Mouse (Mus musculus) layer of hippocampus, postnatal 14 days (tissue): ENCODE measurements at regions not wholly inside any gene's neighbourhood (a gene's known extent, or its start where the extent isn't known, plus 50 kb on each side); places are given as distances from the start of the nearest gene placed in this dataset.
A peak's percentile ranks its signal among the peaks of the same experiment; 100 is the strongest.

Experiments used
- DNase-seq, 2 experiments: peaks; one replicate each; pipeline ENCODE4 v3.0.0; 2021 to 2022; ENCODE audit warnings: low spot score in 2 of 2, mixed read lengths in 1 of 2

DNA sequence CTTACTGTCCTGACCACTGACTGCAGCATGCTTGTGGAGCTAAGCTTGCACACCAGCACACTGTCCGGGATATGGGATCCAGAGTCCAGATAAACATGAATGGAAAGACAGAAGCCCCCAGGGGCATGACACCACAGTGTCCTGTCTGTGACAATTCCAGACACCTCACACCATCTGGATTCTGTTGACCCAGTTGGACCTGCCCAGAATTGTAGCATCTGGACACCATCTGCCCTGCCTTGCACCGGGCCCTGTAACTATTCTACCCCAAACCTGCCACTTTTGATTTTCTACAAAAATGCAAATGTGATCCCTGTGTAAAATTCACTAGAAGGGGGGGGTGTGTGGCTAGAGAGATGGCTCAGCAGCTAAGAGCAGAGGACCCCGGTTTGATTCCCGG lies 114.5 kb upstream of the Hs6st1 start:
- no peak for DNase-seq

- DNase-seq, result no peak
These were observed 110.5 kb upstream of the Hs6st1 start for GRCm38 (mm10) chr1:35957425-35958372.

DNA sequence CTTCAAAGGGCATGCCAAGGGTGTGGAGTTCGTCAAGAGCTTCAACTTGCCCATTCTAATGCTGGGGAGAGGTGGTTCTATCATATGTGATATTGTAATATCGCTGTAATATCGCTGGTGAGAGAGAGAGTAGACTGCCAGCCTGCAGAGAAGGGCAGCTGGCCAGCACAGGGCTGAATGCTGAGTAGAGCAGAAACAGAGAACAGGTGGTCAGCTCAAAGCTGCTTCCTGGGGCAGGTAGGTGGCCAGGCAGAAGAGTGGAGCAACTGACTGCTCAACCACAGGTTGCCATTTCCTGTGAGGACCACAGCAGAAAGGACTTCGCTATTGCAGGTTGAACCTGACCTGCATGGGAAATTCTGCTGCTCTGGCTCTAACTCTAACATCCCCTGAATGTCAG lies 108.5 kb upstream of the Hs6st1 start:
- no peak for DNase-seq

- DNase-seq, result no peak
These were observed 107.4 kb upstream of the Hs6st1 start for GRCm38 (mm10) chr1:35960844-35961243.

- DNase-seq, result no peak
These were observed 106.3 kb upstream of the Hs6st1 start for GRCm38 (mm10) chr1:35961923-35962322.

- DNase-seq, result no peak
These were observed 99.7 kb upstream of the Hs6st1 start for GRCm38 (mm10) chr1:35968489-35968888.

DNA sequence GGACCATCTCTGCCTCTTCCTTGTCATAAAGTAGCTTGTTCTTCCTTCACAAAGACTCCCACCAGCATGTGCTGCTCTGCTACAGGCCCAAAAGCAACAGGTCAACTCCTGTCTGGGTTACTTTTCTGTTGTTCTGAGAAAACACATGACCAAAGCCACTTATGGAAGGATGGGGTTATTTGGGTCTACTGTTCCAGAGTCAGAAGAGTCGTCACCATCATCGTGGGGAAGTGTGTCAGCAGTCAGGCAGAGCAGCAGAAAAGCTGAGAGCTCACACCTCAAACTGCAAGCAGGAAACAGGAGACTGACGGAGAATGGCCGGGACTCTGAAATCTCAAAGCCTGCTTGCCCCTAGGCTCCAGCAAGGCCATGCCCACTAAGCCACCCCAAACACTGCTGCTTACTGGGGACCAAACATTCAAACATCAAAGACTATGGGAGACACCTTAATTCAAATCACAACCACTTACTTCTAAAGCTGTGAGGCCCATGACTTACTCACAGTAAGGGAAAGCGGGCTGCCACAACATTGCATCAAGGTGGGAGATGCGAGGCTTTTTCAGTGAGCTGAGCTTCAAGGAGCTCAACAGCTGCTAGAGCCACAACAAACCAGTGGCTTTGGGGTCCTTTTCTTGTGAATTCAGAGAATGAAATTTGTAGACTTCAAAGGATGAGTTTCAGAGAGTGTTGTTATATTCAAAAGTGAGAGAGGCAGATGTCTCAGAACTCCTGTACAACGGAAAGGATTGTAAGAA lies 96.6 kb upstream of the Hs6st1 start:
- DNase-seq, result no peak

DNA sequence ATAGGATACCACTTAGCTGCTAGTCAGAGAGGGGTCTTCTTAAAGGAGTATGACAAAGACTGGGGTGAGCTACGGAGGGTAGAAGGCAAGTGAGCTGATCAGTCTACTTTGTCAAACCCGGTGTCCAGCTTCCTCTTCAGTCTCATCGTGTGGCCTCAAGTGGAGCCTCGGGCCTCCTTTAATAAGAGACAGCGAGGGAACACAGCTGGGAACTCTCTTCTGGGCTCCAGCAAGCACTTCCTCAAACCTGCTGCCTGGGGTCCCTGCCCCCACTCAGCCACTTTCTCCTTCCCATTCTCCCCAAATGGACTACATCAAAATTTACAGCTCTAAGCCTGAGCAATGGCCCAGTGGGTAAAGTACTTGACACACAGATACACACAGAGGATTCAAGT lies 96.0 kb upstream of the Hs6st1 start:
- no peak for DNase-seq

GRCm38 (mm10) chr1:35973386-35973785 lies 94.8 kb upstream of the Hs6st1 start:
- DNase-seq, result peak in 1 of 2 experiments; percentile 17

- DNase-seq, result no peak
These were observed 92.5 kb upstream of the Hs6st1 start for GRCm38 (mm10) chr1:35975611-35976208.

DNA sequence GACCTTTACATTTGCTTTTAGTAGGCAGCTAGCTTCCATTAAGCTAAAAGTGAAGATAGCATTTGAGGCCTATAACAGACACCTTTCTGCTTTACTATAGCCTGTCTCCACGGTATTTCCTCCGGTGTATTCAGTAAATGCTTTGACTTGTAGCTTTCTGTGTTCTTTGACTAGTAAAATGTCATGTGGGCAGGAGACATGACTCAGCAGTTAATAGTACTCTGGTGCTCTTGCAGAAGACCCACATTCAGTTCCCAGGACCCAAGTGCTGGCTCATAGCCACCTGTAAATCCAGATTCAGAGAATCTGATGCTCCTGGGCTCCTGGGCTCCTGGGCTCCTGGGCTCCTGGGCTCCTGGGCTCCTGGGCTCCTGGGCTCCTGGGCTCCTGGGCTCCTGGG lies 91.7 kb upstream of the Hs6st1 start:
- no peak for DNase-seq

DNA sequence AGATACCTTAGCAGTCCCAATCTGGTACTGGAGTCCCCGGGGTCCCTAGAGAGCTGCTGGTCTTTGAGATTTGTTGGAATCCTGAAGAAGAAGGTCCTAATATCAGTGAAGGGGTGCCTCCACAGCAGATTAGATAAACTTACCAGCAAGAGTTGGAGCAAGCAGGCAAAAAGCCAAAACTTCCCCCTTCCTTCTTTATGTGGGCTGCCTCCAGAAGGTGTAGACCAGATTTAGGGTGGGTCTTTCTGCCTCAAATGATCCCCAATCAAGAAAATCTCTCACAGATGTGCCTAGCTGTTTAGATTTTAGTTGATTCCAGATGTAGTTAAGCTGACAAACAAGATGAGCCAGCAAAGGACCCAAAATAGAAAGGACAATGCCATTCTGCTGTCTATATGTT lies 90.1 kb upstream of the Hs6st1 start:
- DNase-seq, result no peak

DNA sequence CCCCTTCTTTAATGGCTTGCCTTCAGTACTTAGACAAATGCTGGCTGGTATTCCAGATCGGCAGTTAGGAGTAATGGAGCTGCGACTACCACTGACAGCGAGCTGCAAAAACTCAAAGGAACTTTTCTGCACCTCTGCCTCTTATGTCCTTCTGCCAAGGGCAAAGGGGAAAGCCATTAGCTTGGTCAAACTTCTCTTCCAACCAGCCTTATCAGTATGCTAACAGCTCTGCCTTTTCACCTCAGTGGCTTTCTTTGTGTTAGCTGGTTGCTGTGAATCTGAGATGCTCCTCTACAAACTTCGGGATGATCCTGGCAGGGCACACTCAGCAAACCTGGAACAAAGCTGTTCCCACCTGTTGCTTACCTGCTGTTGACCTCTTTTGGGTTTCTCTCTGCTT lies 89.4 kb upstream of the Hs6st1 start:
- no peak for DNase-seq

DNA sequence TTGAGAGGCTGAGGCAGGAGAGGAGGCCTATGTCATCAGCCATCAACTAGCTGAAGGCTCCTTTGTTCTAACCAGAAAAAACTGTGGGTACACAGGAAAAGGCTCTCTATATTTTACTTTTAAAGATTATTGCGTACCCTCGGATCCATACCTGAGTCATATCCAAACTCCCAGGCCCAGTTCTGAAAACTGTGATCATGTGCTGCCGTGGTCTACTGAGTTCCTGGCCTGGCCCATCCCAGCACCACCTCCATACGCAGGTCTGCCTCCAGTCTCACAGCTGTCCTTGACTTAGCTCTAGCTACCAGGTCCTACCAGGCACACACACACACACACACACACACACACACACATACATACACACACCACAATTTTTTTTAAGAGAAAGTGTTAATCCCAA lies 87.0 kb upstream of the Hs6st1 start:
- DNase-seq, result no peak

- DNase-seq, result no peak
These were observed 84.8 kb upstream of the Hs6st1 start for GRCm38 (mm10) chr1:35983361-35983760.

GRCm38 (mm10) chr1:35985318-35985717 lies 82.9 kb upstream of the Hs6st1 start:
- no peak for DNase-seq

DNA sequence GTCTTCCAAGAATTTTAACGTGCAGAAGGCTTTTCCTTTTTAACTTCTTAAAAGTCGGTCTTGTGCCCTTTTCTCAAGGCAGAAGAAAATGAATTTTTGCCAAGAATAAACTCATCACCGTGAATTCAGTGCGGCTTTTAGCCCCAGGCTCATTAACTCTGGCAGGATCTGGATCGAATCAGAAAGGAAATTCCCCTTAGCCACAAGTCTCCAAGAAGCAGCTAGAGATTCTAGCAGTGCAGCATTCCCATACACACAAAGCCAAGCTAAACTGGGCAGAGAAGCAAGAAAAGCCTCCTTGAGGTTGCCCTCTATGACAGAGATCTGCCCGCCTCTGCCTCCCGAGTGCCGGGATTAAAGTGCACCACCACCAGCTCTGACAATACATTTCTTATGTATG lies 81.5 kb upstream of the Hs6st1 start:
- no peak for DNase-seq

GRCm38 (mm10) chr1:35992227-35992909 lies 75.8 kb upstream of the Hs6st1 start:
- DNase-seq, result peak in 1 of 2 experiments; percentile 13

DNA sequence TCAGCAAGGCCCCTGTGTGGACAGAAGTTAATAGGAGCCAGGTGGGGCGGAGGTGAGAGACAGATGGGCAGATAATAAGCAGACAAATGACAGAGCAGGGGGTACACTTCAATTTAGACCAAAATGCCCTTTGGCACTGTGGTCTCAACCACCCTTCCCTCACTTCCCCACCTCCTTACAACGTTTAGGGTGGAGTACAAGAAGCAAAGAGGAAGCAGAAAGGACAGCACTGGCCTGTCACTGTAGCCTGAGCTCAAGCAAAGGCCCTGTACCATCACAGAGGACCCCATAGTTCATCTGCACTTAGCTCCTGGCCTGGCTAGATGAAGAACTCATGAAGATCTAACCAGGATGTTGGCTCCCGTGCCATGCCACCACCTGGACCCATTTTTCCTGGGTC lies 75.3 kb upstream of the Hs6st1 start:
- no peak for DNase-seq

GRCm38 (mm10) chr1:35995691-35996090 lies 72.5 kb upstream of the Hs6st1 start:
- DNase-seq, result peak; percentile 22 to 23

- no peak for DNase-seq
These were observed 66.9 kb upstream of the Hs6st1 start for GRCm38 (mm10) chr1:36001319-36001718.
